Mouse (Mus musculus) forebrain, postnatal 0 days (tissue): ENCODE results near the gene Eif5a. TPM values are rescaled to one million over a fixed set of nuclear protein-coding genes. Genes with fewer than 3 reads are reported as not detected.
A peak's percentile ranks its signal among the peaks of the same experiment; 100 is the strongest.

Experiments
- ATAC-seq: fragments of 200-750 bp; cut with Nextera tagmentation; 2 replicates; pipeline ENCODE4 v1.8.0; 2017; ENCODE audit warnings: mild to moderate bottlenecking, moderate library complexity
- DNase-seq: peaks from one replicate; pipeline ENCODE4 v3.0.0-alpha.2; 2015
- H3K27ac ChIP-seq: fragments of 300-500 bp; sonication (generic); 2 replicates; pipeline ENCODE4 v1.5.1; 2014; ENCODE audit warnings: low read depth, mild to moderate bottlenecking, antibody characterized with exemption, low read length, moderate library complexity, mixed read lengths
- H3K27me3 ChIP-seq: fragments of 300-500 bp; sonication (generic); 2 replicates; pipeline ENCODE4 v1.6.1; 2014; ENCODE audit warnings: mild to moderate bottlenecking, low read length, mixed read lengths; ENCODE audit not compliant: insufficient read depth
- H3K36me3 ChIP-seq: fragments of 300-500 bp; sonication (generic); 2 replicates; pipeline ENCODE4 v1.6.1; 2014; ENCODE audit warnings: mild to moderate bottlenecking, moderate library complexity; ENCODE audit not compliant: insufficient read depth
- H3K4me1 ChIP-seq: fragments of 300-500 bp; sonication (generic); 2 replicates; pipeline ENCODE4 v1.6.1; 2014; ENCODE audit warnings: antibody characterized with exemption; ENCODE audit not compliant: insufficient read depth
- H3K4me2 ChIP-seq: fragments of 300-500 bp; sonication (generic); 2 replicates; pipeline ENCODE4 v1.6.1; 2014; ENCODE audit warnings: low read depth, mild to moderate bottlenecking, moderate library complexity
- H3K4me3 ChIP-seq: fragments of 300-500 bp; sonication (generic); 2 replicates; pipeline ENCODE4 v1.5.1; 2014; ENCODE audit warnings: low read depth, low read length, mixed read lengths
- H3K9ac ChIP-seq: fragments of 300-500 bp; sonication (generic); 2 replicates; pipeline ENCODE4 v1.6.1; 2014; ENCODE audit warnings: mild to moderate bottlenecking
- H3K9me3 ChIP-seq: fragments of 300-500 bp; sonication (generic); 2 replicates; pipeline ENCODE4 v1.6.1; 2016; ENCODE audit warnings: low read length
- CTCF ChIP-seq: sonication (generic); IDR thresholded peaks from 2 replicates; pipeline ENCODE4 v1.5.1; 2016; ENCODE audit warnings: antibody characterized with exemption, control low read depth, low read depth
- whole genome bisulfite sequencing: fragments of 180-500 bp; shearing (Covaris S2); extraction: QIAGEN DNeasy Blood & Tissue Kit; methylation state at CpG from one replicate; pipeline ENCODE4 v1.1.7; 2014; 5-methylcytosine and 5-hydroxymethylcytosine counted together
- polyA plus RNA-seq: library from polyadenylated mRNA; unstranded; fragments of >200 nt; fragmentation: Nextera tagmentation; extraction: Ambion mirVana; gene quantifications from 2 replicates; pipeline ENCODE4 v1.2.1, GENCODE M21; 2015
- total RNA-seq: library from RNA; depleted of rRNA; stranded (reverse); fragments of >200 nt; gene quantifications from 2 replicates; pipeline ENCODE4 v1.2.3, GENCODE M21; 2014

Gene Eif5a
- total and polyA plus RNA-seq, 2 experiments from 2014 or later, result 489 to 1,306 TPM

DNA sequence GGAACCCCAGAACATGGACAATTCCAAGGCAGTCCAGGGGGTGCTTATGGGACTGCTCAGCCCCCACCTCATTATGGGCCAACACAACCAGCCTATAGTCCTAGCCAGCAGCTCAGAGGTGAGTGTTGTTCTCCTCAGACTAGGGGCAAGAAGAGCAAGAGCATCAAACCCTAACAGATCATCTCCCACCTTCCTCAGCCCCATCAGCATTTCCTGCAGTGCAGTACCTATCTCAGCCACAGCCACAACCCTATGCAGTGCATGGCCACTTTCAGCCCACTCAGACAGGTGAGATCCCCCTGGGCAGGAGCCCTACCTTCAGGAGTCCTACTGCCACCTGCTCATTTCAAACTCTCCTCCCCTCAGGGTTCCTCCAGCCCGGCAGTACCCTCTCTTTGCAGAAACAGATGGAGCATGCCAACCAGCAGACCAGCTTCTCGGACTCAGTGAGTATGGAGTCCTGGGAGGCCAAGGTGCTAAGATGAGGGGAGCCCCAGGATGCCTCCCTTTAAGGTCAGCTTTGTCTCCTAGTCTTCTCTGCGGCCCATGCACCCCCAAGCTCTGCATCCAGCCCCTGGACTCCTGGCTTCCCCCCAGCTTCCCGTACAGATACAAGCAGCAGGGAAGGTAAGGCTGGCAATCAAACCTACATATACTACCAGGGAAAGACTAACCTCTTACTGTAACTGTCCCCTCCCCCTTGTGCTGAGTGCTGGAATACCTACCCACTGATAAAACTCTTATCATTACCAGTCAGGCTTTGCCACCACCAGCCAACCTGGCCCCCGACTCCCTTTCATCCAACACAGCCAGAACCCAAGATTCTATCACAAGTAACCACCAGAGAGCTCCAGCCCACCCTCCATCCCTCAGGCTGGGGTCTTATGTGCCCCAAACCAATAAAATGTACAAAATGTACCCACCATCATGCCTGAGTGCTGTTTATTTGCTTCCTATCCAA lies 5.8 kb downstream of the Eif5a start:
- no peak overlapping the region for H3K9ac ChIP-seq
- 72% methylated on average over 5 of the region's 5 CpGs for WGBS
- ATAC-seq (no peak), DNase-seq (no peak)
- no peaks in the 10 kb centered on the region for H3K27me3 ChIP-seq
- no peak overlapping the region for H3K4me2 ChIP-seq
- no peak overlapping the region for H3K4me3 ChIP-seq
- peak; percentile 37 for TF ChIP-seq CTCF
- peaks cover 12% of the 10 kb centered on the region for H3K4me1 ChIP-seq
- peaks cover 71% of the 10 kb centered on the region for H3K36me3 ChIP-seq
- no peaks in the 10 kb centered on the region for H3K9me3 ChIP-seq
- H3K27ac ChIP-seq, result no peak overlapping the region

DNA sequence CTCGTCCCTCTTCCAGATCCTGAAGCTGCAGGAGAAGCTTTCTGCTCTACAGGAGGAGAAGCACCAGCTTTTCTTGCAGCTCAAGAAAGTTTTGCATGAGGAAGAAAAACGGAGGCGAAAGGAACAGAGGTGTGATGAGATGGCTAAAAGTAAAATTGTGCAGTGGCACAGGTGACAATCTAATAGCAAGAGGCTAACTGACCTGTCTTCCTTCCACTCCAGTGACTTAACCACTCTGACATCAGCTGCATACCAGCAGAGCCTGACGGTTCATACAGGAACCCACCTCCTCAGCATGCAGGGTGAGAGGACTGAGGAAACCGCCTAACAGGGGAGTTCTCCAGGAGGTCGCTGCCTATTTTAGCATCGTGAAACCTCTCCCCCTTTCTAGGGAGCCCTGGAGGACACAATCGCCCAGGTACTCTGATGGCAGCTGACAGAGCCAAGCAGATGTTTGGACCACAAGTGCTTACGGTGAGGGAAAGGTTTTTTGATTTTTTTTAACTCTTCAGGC lies 6.8 kb downstream of the Eif5a start:
- Histone ChIP-seq H3K36me3 (peaks cover 81% of the 10 kb centered on the region), H3K9ac (no peak overlapping the region), H3K4me3 (no peak overlapping the region), H3K4me1 (peaks cover 12% of the 10 kb centered on the region), H3K9me3 (no peaks in the 10 kb centered on the region), H3K4me2 (peak overlapping the region; percentile 99), H3K27me3 (no peaks in the 10 kb centered on the region), H3K27ac (no peak overlapping the region)
- WGBS, result 43% methylated on average over 9 of the region's 9 CpGs
- no peak for ATAC-seq
- no peak for DNase-seq
- no peak for TF ChIP-seq CTCF

DNA sequence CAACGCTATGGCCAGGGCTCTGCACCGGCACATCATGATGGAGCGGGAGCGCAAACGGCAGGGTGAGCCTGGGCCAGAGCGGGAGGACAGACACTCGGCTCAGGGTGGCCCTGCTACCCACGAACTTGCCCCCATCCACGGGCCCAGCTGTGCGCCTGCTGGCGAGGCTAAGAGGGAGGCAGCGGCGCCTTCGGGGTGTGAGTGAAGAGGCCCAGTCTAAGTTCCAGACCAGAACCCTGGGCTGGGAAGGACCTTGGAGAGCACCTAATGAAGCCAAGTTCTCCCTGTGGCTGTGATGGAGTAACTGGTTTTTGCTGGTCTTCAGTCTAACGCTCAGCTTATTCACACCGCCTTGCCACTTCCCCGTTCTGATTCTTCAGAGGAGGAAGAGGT lies 7.4 kb downstream of the Eif5a start:
- Histone ChIP-seq H3K36me3 (peaks cover 87% of the 10 kb centered on the region), H3K27ac (peak overlapping the region; percentile 88), H3K4me1 (peaks cover 7% of the 10 kb centered on the region), H3K9me3 (no peaks in the 10 kb centered on the region), H3K4me3 (peak overlapping the region; percentile 72), H3K4me2 (peak overlapping the region; percentile 99), H3K9ac (peak overlapping the region; percentile 86), H3K27me3 (no peaks in the 10 kb centered on the region)
- TF ChIP-seq CTCF, result no peak
- ATAC-seq, result no peak
- WGBS, result 2% methylated on average over 17 of the region's 17 CpGs
- DNase-seq, result no peak

DNA sequence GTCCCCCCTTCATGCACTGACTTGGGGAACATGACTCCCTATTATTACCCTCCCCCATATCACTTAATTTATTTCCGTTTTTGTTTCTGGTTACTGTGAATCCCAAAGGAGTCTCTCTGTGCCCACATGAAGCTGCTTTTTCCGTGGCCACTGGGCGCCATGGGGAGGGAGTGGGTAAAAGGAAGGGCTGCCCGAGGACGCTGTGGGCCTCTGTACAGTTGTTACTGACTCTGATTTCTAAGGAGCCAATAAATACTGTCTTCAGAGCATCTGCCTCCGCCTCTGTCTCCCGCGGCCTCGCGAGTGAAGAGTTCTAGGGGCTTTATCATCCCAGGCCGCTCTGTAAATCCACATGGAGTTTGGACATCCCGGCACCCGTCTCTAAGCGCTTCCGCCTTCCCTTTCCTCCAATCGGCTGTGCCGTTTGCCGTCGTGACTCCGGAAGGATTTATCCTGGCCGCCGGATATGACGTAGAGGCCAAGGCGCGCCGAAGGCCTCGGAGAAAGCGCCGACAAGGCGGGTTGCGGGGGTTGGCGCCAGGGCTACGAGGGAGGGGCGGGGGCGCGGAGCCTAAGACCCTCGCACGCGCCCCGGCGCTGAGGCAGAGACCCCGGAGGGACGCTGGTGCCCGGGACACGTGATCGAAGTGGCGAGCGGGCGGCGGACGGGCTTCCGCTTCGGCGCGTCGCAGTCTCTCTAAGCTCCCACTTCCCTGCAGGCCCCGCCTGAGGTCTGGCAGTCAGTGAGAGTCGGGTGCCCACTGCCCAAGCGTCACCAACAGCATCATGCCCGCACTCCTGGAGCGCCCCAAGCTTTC lies 8.0 kb downstream of the Eif5a start, which contains the start of gene Gps2:
Gps2 (plus strand) TSS at position 335 of the 818 bp plus-strand sequence.
- no peaks in the 10 kb centered on the region for H3K27me3 ChIP-seq
- peak within 1 kb of the TSS; percentile 72 for H3K4me3 ChIP-seq
- peak within 1 kb of the TSS; percentile 86 for H3K9ac ChIP-seq
- H3K36me3 ChIP-seq, result peaks cover 87% of the 10 kb centered on the region
- H3K4me1 ChIP-seq, result peaks cover 5% of the 10 kb centered on the region; the same call in 1 of the 2 replicates
- TF ChIP-seq CTCF, result no peak
- peak within 1 kb of the TSS; percentile 88 for H3K27ac ChIP-seq
- DNase-seq (peak; percentile 97), ATAC-seq (peak; percentile 97)
- 2% methylated on average over 51 of the region's 61 CpGs for WGBS
- H3K9me3 ChIP-seq, result no peaks in the 10 kb centered on the region
- H3K4me2 ChIP-seq, result peak within 1 kb of the TSS; percentile 99

DNA sequence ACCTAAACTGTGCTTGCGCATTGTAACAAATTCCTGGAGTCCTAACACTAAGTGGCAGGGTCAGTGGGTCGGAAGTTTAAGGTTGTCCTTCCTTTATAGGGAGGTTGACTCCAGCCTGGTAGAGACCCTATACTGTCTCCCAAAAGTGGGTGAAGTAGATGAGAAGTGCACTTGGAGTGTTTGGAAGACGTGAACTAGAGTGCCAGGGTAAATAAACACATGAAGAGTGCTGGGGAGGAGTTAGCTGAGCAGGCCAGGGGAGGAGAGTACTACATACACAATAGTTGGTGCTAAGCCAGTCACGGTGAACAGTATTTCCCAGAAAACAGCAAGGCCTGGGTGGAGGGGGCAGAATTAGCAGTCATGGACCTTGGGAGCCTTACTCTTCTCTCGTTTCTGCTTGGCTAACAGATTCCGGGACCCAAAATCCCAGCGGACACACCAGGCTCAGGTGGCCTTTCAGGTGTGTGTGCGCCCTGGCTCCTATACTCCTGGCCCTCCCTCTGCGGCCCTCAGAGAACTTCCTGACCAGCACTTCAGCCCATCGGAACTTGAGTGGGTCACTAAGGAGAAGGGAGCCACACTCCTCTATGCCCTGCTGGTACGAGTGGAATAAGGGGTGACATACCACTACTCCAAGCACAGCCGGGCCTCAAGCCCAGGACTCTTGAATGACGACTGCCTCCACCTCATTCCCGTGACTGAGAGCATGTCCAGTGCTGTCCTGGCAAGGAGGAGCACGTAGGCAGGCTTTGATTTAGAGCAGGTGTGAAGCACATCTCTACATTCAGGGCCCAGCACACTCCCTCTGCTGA lies 8.8 kb downstream of the Eif5a start:
- Histone ChIP-seq H3K4me1 (peaks cover 5% of the 10 kb centered on the region; the same call in 1 of the 2 replicates), H3K4me2 (peak overlapping the region; percentile 99), H3K4me3 (peak overlapping the region; percentile 72), H3K27ac (no peak overlapping the region), H3K9ac (no peak overlapping the region), H3K9me3 (no peaks in the 10 kb centered on the region), H3K36me3 (peaks cover 88% of the 10 kb centered on the region), H3K27me3 (no peaks in the 10 kb centered on the region)
- DNase-seq (peak; percentile 5), ATAC-seq (no peak)
- no peak for TF ChIP-seq CTCF
- WGBS, result 80% methylated on average over 15 of the region's 15 CpGs

DNA sequence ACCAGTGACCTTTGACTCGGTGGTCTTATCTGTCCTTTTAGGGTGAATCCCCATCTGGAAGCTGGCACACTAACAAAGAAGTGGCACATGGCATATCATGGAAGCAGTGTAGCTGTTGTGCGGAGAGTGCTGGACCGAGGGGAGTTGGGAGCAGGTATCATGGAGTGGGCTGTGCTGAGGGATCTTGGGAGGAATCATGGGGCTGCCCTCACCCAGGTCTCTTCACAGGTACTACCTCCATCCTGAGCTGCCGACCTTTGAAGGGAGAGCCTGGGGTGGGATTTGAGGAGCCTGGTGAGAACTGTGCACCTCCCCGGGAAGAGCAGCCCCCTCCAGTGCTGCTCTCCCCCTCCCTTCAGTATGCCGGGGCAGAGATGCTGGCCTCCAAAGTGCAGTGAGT lies 10.1 kb downstream of the Eif5a start:
- DNase-seq (no peak), ATAC-seq (no peak)
- Histone ChIP-seq H3K4me1 (peaks cover 5% of the 10 kb centered on the region; the same call in 1 of the 2 replicates), H3K4me3 (no peak overlapping the region), H3K27ac (no peak overlapping the region), H3K36me3 (peaks cover 89% of the 10 kb centered on the region), H3K9ac (no peak overlapping the region), H3K9me3 (no peaks in the 10 kb centered on the region), H3K4me2 (no peak overlapping the region), H3K27me3 (no peaks in the 10 kb centered on the region)
- TF ChIP-seq CTCF, result no peak
- WGBS, result 89% methylated on average over 6 of the region's 6 CpGs
